Mouse (Mus musculus) kidney, embryonic 16.5 days (tissue): ENCODE measurements at regions not wholly inside any gene's neighbourhood (a gene's known extent, or its start where the extent isn't known, plus 50 kb on each side); places are given as distances from the start of the nearest gene placed in this dataset.

ENCODE experiments used
- ATAC-seq: fragments of 200-750 bp; cut with Nextera tagmentation; 2 replicates; pipeline ENCODE4 v1.8.0; 2017; ENCODE audit warnings: moderate TSS enrichment; ENCODE audit not compliant: low FRiP score, low TSS enrichment
- H3K27ac ChIP-seq: fragments of 300-500 bp; sonication (generic); 2 replicates; pipeline ENCODE4 v1.5.1; 2014; ENCODE audit warnings: low read length
- H3K27me3 ChIP-seq: fragments of 300-500 bp; sonication (generic); 2 replicates; pipeline ENCODE4 v1.6.1; 2014; ENCODE audit warnings: low read length, control low read depth, mixed read lengths; ENCODE audit not compliant: insufficient read depth
- H3K36me3 ChIP-seq: fragments of 300-500 bp; sonication (generic); 2 replicates; pipeline ENCODE4 v1.6.1; 2014; ENCODE audit warnings: low read length, control low read depth, mixed read lengths; ENCODE audit not compliant: insufficient read depth
- H3K4me1 ChIP-seq: fragments of 300-500 bp; sonication (generic); 2 replicates; pipeline ENCODE4 v1.6.1; 2014; ENCODE audit warnings: low read length, control low read depth, mixed read lengths; ENCODE audit not compliant: insufficient read depth
- H3K4me2 ChIP-seq: fragments of 300-500 bp; sonication (generic); replicated peaks from 2 replicates; pipeline ENCODE4 v1.6.1; 2014; ENCODE audit warnings: low read depth, low read length
- H3K4me3 ChIP-seq: fragments of 300-500 bp; sonication (generic); 2 replicates; pipeline ENCODE4 v1.5.1; 2014; ENCODE audit warnings: mild to moderate bottlenecking, low read length
- H3K9ac ChIP-seq: fragments of 300-500 bp; sonication (generic); replicated peaks from 2 replicates; pipeline ENCODE4 v1.6.1; 2014; ENCODE audit warnings: low read length
- H3K9me3 ChIP-seq: fragments of 300-500 bp; sonication (generic); 2 replicates; pipeline ENCODE4 v1.6.1; 2016; ENCODE audit warnings: low read length, control low read depth
- WGBS: fragments of 180-500 bp; shearing (Covaris S2); extraction: QIAGEN DNeasy Blood & Tissue Kit; methylation state at CpG from one replicate; pipeline ENCODE4 v1.1.7; 2014; 5-methylcytosine and 5-hydroxymethylcytosine counted together

- peaks cover 7% of the 10 kb centered on the region; the same call in 1 of the 2 replicates for H3K4me1 ChIP-seq
- H3K27me3 ChIP-seq, result no peaks in the 10 kb centered on the region
- H3K27ac ChIP-seq, result no peak overlapping the region
- no peak overlapping the region for H3K9ac ChIP-seq
- H3K9me3 ChIP-seq, result no peaks in the 10 kb centered on the region
- no peak for ATAC-seq
- WGBS, result 87% methylated on average over 5 of the region's 5 CpGs
- no peak overlapping the region for H3K4me2 ChIP-seq
- H3K36me3 ChIP-seq, result no peaks in the 10 kb centered on the region
- H3K4me3 ChIP-seq, result no peak overlapping the region
These were observed 144.7 kb upstream of the Cnot2 start for GRCm38 (mm10) chr10:116726031-116726430.

GRCm38 (mm10) chr10:116721986-116722385 lies 140.7 kb upstream of the Cnot2 start:
- no peaks in the 10 kb centered on the region for H3K4me1 ChIP-seq
- no peak overlapping the region for H3K27ac ChIP-seq
- no peak for ATAC-seq
- WGBS, result 89% methylated on average over 9 of the region's 9 CpGs
- H3K4me3 ChIP-seq, result no peak overlapping the region
- H3K9me3 ChIP-seq, result no peaks in the 10 kb centered on the region
- no peaks in the 10 kb centered on the region for H3K36me3 ChIP-seq
- no peak overlapping the region for H3K4me2 ChIP-seq
- no peak overlapping the region for H3K9ac ChIP-seq
- no peaks in the 10 kb centered on the region for H3K27me3 ChIP-seq

- ATAC-seq, result no peak
- no peak overlapping the region for H3K9ac ChIP-seq
- 90% methylated on average over 5 of the region's 5 CpGs for WGBS
These were observed 138.3 kb upstream of the Cnot2 start for GRCm38 (mm10) chr10:116719616-116720015.

GRCm38 (mm10) chr10:116717961-116718360 lies 136.7 kb upstream of the Cnot2 start:
- Histone ChIP-seq H3K36me3 (no peaks in the 10 kb centered on the region), H3K27me3 (no peaks in the 10 kb centered on the region), H3K4me2 (no peak overlapping the region), H3K9ac (no peak overlapping the region), H3K4me1 (no peaks in the 10 kb centered on the region), H3K27ac (no peak overlapping the region), H3K4me3 (no peak overlapping the region), H3K9me3 (no peaks in the 10 kb centered on the region)
- no peak for ATAC-seq
- 82% methylated on average over 10 of the region's 10 CpGs for WGBS

More at GRCm38 (mm10) chr10:116719616-116720015, 138.3 kb upstream of the Cnot2 start:
- Histone ChIP-seq H3K4me1 (no peaks in the 10 kb centered on the region), H3K36me3 (no peaks in the 10 kb centered on the region), H3K4me2 (no peak overlapping the region), H3K4me3 (no peak overlapping the region), H3K9me3 (no peaks in the 10 kb centered on the region), H3K27ac (no peak overlapping the region), H3K27me3 (no peaks in the 10 kb centered on the region)

- Histone ChIP-seq H3K4me1 (no peaks in the 10 kb centered on the region), H3K9ac (no peak overlapping the region), H3K4me3 (no peak overlapping the region), H3K9me3 (no peaks in the 10 kb centered on the region), H3K36me3 (no peaks in the 10 kb centered on the region), H3K4me2 (no peak overlapping the region), H3K27me3 (no peaks in the 10 kb centered on the region), H3K27ac (no peak overlapping the region)
- ATAC-seq, result no peak
- WGBS, result 91% methylated on average over 4 of the region's 4 CpGs
These were observed 135.8 kb upstream of the Cnot2 start for GRCm38 (mm10) chr10:116717017-116717643.

- Histone ChIP-seq H3K4me1 (no peaks in the 10 kb centered on the region), H3K4me3 (no peak overlapping the region), H3K9ac (no peak overlapping the region), H3K36me3 (no peaks in the 10 kb centered on the region), H3K27ac (no peak overlapping the region), H3K27me3 (no peaks in the 10 kb centered on the region), H3K9me3 (no peaks in the 10 kb centered on the region), H3K4me2 (no peak overlapping the region)
- WGBS, result 57% methylated on average over 11 of the region's 11 CpGs
- ATAC-seq, result 0 out of 2 replicates have a peak, but pooled peaks have one; percentile 12
These were observed 132.1 kb upstream of the Cnot2 start for GRCm38 (mm10) chr10:116713456-116713855.

- no peak for ATAC-seq
- Histone ChIP-seq H3K4me3 (no peak overlapping the region), H3K27me3 (no peaks in the 10 kb centered on the region), H3K27ac (no peak overlapping the region), H3K9me3 (no peaks in the 10 kb centered on the region), H3K4me1 (no peaks in the 10 kb centered on the region), H3K4me2 (no peak overlapping the region), H3K9ac (no peak overlapping the region), H3K36me3 (no peaks in the 10 kb centered on the region)
- 83% methylated on average over 6 of the region's 6 CpGs for WGBS
These were observed 125.7 kb upstream of the Cnot2 start for GRCm38 (mm10) chr10:116707025-116707424.

GRCm38 (mm10) chr10:116701281-116701680 lies 120.0 kb upstream of the Cnot2 start:
- H3K4me1 ChIP-seq, result no peaks in the 10 kb centered on the region
- no peak overlapping the region for H3K4me3 ChIP-seq
- 79% methylated on average over 5 of the region's 5 CpGs for WGBS
- H3K9ac ChIP-seq, result no peak overlapping the region
- H3K27me3 ChIP-seq, result no peaks in the 10 kb centered on the region
- no peak overlapping the region for H3K27ac ChIP-seq
- ATAC-seq, result no peak
- no peaks in the 10 kb centered on the region for H3K36me3 ChIP-seq
- no peak overlapping the region for H3K4me2 ChIP-seq
- no peaks in the 10 kb centered on the region for H3K9me3 ChIP-seq

- Histone ChIP-seq H3K27ac (no peak overlapping the region), H3K9me3 (no peaks in the 10 kb centered on the region), H3K4me1 (no peaks in the 10 kb centered on the region), H3K27me3 (no peaks in the 10 kb centered on the region), H3K36me3 (no peaks in the 10 kb centered on the region), H3K9ac (no peak overlapping the region), H3K4me3 (no peak overlapping the region), H3K4me2 (no peak overlapping the region)
- 87% methylated on average over 8 of the region's 8 CpGs for WGBS
- ATAC-seq, result no peak
These were observed 118.4 kb upstream of the Cnot2 start for GRCm38 (mm10) chr10:116699711-116700110.

- Histone ChIP-seq H3K27ac (no peak overlapping the region), H3K9ac (no peak overlapping the region), H3K36me3 (no peaks in the 10 kb centered on the region), H3K9me3 (no peaks in the 10 kb centered on the region), H3K4me2 (no peak overlapping the region), H3K27me3 (no peaks in the 10 kb centered on the region), H3K4me1 (no peaks in the 10 kb centered on the region), H3K4me3 (no peak overlapping the region)
- ATAC-seq, result no peak
- WGBS, result 24% methylated on average over 14 of the region's 14 CpGs
These were observed 116.5 kb upstream of the Cnot2 start for GRCm38 (mm10) chr10:116697628-116698316.
